18 mouse cellular contexts compared by ENCODE assay signal in genomic region chr9:63790222-63790621, GRCm38 (mm10).
"Had no signal": no experiment of that assay in that cellular context is flagged by ENCODE, and none has a peak within 500 bp of the region (broad histone marks: within the 10 kb centered on the region; RNA-seq: fewer than 3 reads in every experiment).

No protein-coding gene starts in this region.

- H3K9me3 ChIP-seq: lung, embryonic 15.5 days; megakaryocyte, embryonic 14.5 days; midbrain, embryonic 10.5 days; midbrain, embryonic 13.5 days; neural tube, embryonic 13.5 days had no signal

- H3K9ac ChIP-seq: lung, embryonic 15.5 days; midbrain, embryonic 13.5 days; neural tube, embryonic 13.5 days had no signal

- DNase-seq: kidney, adult 2 months; kidney, postnatal 25 days; layer of hippocampus, adult 9-11 months; lung, adult 18-20 months; lung, postnatal 10 days; lung, postnatal 36 days; retina, postnatal 1 day; thymus, adult 18-20 months; thymus, postnatal 36 days had no signal

- H3K27me3 ChIP-seq: lung, embryonic 15.5 days; midbrain, embryonic 13.5 days had no signal

- ATAC-seq: intestine, postnatal 0 days; midbrain, embryonic 13.5 days; midbrain, embryonic 16.5 days had no signal

- H3K4me2 ChIP-seq: lung, embryonic 15.5 days; midbrain, embryonic 13.5 days; neural tube, embryonic 13.5 days had no signal

- H3K27ac ChIP-seq: lung, embryonic 15.5 days; midbrain, embryonic 10.5 days; midbrain, embryonic 13.5 days; neural tube, embryonic 13.5 days had no signal

- H3K36me3 ChIP-seq: lung, embryonic 15.5 days; midbrain, embryonic 10.5 days; midbrain, embryonic 13.5 days; neural tube, embryonic 13.5 days had no signal

- H3K4me3 ChIP-seq: layer of hippocampus, adult 2 months; lung, embryonic 15.5 days; megakaryocyte, embryonic 14.5 days; midbrain, embryonic 10.5 days; midbrain, embryonic 13.5 days; myocyte; neural tube, embryonic 13.5 days had no signal
